Mouse (Mus musculus): ENCODE results near the gene Yrdc.

GRCm38 (mm10) chr4:124843493-124843892, 7.0 kb upstream of the Yrdc start:
- TF ChIP-seq CTCF (IDR thresholded peaks at IDR 0.05; ENCODE audit: extremely low read depth, insufficient read depth, insufficient read length, insufficient replicate concordance) (peak; percentile 70; the same call in 1 of the 2 replicates), POLR2A (IDR thresholded peaks at IDR 0.05; ENCODE audit: low read depth, low read length) (no peak)
